Mouse (Mus musculus) Patski (cell line): ENCODE data around the gene Cpsf4. TPM values are rescaled to one million over a fixed set of nuclear protein-coding genes. Genes with fewer than 3 reads are reported as not detected.

Experiments
- ATAC-seq: fragments of 100-300 bp; one replicate; pipeline ENCODE4 v1.8.0; 2021
- CTCF ChIA-PET: fragments of 350-600 bp; sonication (Branson Sonifier 250); formaldehyde crosslinking; loops from one replicate; lab custom pipeline; 2022; ENCODE audit warnings: inconsistent platforms; lab: Charles Lee
- POLR2A ChIA-PET: fragments of 350-600 bp; sonication (Branson Sonifier 250); formaldehyde crosslinking; loops from one replicate; lab custom pipeline; 2022; ENCODE audit warnings: antibody characterized with exemption, inconsistent platforms; lab: Charles Lee
- DNase-seq: peaks from one replicate; pipeline ENCODE4 v3.0.0-alpha.2; 2011; ENCODE audit warnings: low read depth, low spot score
- H3K27me3 ChIP-seq: fragments of 371-371 bp; one replicate; pipeline ENCODE4 v1.5.1; 2021
- CTCF ChIP-seq: fragments of 100-300 bp; IDR thresholded peaks from one replicate; pipeline ENCODE4 v1.5.1; 2021
- in situ Hi-C: fragments of 300-500 bp; cut with MboI; formaldehyde crosslinking; loops from 3 replicates; pipeline ENCODE4 v1.11.1; 2018; ENCODE audit warnings: low pct_unique_long_range_greater_than_20kb, mixed read lengths
- polyA plus RNA-seq: library from polyadenylated mRNA; unstranded; gene quantifications from one replicate; pipeline ENCODE4 v1.2.3, GENCODE M21; 2021

Cpsf4 gene
- polyA plus RNA-seq, 1 experiment from 2014 or later = 33.9 TPM

GRCm38 (mm10) chr5:145165184-145165583 lies 1.8 kb upstream of the Cpsf4 start:
- ChIA-PET CTCF (no interaction called here), POLR2A (no interaction called here)
- no peak for TF ChIP-seq CTCF
- no peak for DNase-seq
- H3K27me3 ChIP-seq = no peaks in the 10 kb centered on the region
- in situ Hi-C loops = no loop called here
- no peak for ATAC-seq

- H3K27me3 ChIP-seq = no peaks in the 10 kb centered on the region
- in situ Hi-C loops = no loop called here
- DNase-seq (no peak), ATAC-seq (no peak)
- ChIA-PET POLR2A (interaction anchor here (0.6 to 1.2 kb wide), 4 partner anchors 15 to 1061 kb away, joined by 3 to 5 read pairs (median 4); no protein-coding TSS in a partner anchor), CTCF (interaction anchor here (1.2 to 2.4 kb wide), 3 partner anchors 9 to 23 kb away, joined by 3 to 8 read pairs (median 5); no protein-coding TSS in a partner anchor)
- TF ChIP-seq CTCF = no peak
These were observed 271 bp downstream of the Cpsf4 start for GRCm38 (mm10) chr5:145167306-145167661.

GRCm38 (mm10) chr5:145178461-145178980 lies 11.5 kb downstream of the Cpsf4 start:
- TF ChIP-seq CTCF = no peak
- ChIA-PET POLR2A (no interaction called here), CTCF (interaction anchor here (2.5 kb wide), 1 partner anchor 11 kb away, joined by 9 read pairs; no protein-coding TSS in a partner anchor)
- DNase-seq = no peak
- in situ Hi-C loops = no loop called here
- no peaks in the 10 kb centered on the region for H3K27me3 ChIP-seq
- no peak for ATAC-seq

- no peaks in the 10 kb centered on the region for H3K27me3 ChIP-seq
- no peak for ATAC-seq
- in situ Hi-C loops = no loop called here
- CTCF ChIA-PET = interaction anchor here (2.6 kb wide), 1 partner anchor 17 kb away, joined by 8 read pairs; the partner anchor contains the start of genes Cpsf4 and Ptcd1
- no peak for TF ChIP-seq CTCF
- POLR2A ChIA-PET = interaction anchor here (1.0 kb wide), 1 partner anchor 13 kb away, joined by 3 read pairs; no protein-coding TSS in a partner anchor
- DNase-seq = no peak
These were observed 18.2 kb downstream of the Cpsf4 start for GRCm38 (mm10) chr5:145185244-145185643.

DNA sequence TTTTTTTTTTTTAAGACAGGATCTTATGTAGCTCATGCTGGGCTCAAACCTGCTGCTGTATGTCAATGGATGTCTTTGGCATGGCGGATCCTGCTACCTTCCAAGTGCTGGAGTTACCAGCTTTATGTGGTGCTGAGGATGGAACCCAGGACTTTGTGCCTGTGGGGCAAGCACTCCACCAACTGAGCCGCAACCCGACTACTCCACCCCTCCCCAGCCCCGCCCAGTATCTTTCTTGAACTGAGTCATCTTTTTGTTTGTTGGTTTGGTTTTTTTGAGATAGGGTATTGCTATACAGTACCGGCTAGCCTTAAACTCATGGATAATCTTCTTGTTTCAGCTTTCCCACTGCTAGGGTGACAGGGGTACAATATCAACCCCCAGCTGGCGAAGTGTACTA lies 22.4 kb downstream of the Cpsf4 start:
- in situ Hi-C loops = no loop called here
- DNase-seq = no peak
- H3K27me3 ChIP-seq = no peaks in the 10 kb centered on the region
- TF ChIP-seq CTCF = no peak
- ChIA-PET POLR2A (interaction anchor here (0.6 to 1.5 kb wide), 6 partner anchors 9 to 74 kb away, joined by 3 to 6 read pairs (median 3); partner anchors contain the start of gene Zkscan5), CTCF (interaction anchor here (0.7 to 3.2 kb wide), 5 partner anchors 9 to 22 kb away, joined by 3 to 9 read pairs (median 3); partner anchors contain the start of genes Cpsf4 and Ptcd1)
- no peak for ATAC-seq

DNA sequence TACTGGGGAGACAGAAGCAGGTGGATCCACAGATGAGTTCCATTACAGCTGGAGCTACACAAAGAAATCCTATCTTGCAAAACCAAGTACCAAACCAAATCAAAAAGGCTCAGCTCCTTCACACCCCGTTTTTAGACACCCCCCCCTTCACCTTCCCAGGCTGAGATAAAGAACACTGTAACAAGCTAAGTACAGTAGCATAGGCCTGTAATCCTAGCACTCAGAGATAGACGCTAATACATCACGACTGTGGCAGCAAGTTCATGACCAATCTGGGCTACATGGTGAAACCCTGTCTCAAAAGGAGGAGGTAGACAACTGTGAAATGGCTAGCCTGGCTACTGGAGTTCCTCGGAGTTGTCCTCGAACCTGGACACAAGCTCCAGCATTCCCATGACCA lies 23.4 kb downstream of the Cpsf4 start:
- no peaks in the 10 kb centered on the region for H3K27me3 ChIP-seq
- ChIA-PET CTCF (interaction anchor here (1.4 to 3.2 kb wide), 4 partner anchors 10 to 23 kb away, joined by 3 to 9 read pairs (median 5); partner anchors contain the start of genes Cpsf4, Ptcd1 and Zkscan14), POLR2A (interaction anchor here (0.6 to 1.5 kb wide), 4 partner anchors 10 to 1110 kb away, joined by 3 to 7 read pairs (median 4); partner anchors contain the start of gene Zkscan5)
- ATAC-seq (no peak), DNase-seq (no peak)
- no peak for TF ChIP-seq CTCF
- in situ Hi-C loops = no loop called here

- TF ChIP-seq CTCF = no peak
- ATAC-seq = peak; percentile 73
- no peaks in the 10 kb centered on the region for H3K27me3 ChIP-seq
- ChIA-PET CTCF (interaction anchor here (1.4 to 3.2 kb wide), 4 partner anchors 10 to 24 kb away, joined by 3 to 9 read pairs (median 5); partner anchors contain the start of genes Cpsf4, Ptcd1 and Zkscan14), POLR2A (interaction anchor here (0.6 to 1.5 kb wide), 3 partner anchors 14 to 1109 kb away, joined by 3 to 7 read pairs (median 6); partner anchors contain the start of gene Zkscan5)
- in situ Hi-C loops = no loop called here
- peak; percentile 38 for DNase-seq
These were observed 24.1 kb downstream of the Cpsf4 start for GRCm38 (mm10) chr5:145190875-145191798.

- in situ Hi-C loops = no loop called here
- no peaks in the 10 kb centered on the region for H3K27me3 ChIP-seq
- POLR2A ChIA-PET = no interaction called here
- DNase-seq = no peak
- CTCF ChIA-PET = no interaction called here
- ATAC-seq = no peak
- no peak for TF ChIP-seq CTCF
These were observed 24.9 kb downstream of the Cpsf4 start, which contains the start of gene Atp5j2 for GRCm38 (mm10) chr5:145191962-145192361. TSS of gene Atp5j2 (minus strand) at chr5:145192062.

DNA sequence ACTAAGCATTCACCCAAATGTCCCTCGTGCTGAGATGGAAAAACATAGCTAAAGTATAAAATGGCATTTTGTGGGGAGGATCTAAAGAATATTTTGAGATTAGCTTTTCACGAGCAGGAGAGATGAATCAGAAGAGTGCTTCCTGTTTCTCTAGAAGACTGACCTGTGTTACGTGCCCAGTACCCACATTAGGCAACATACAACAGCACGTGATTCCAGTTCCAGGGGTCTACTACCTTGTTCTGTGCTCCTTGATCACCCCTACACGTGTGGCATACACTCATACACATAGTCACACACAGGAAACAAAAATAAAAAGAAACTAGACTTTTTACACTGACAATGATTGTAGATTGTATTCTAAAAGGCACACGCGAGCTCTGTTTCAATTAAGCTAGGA lies 33.4 kb downstream of the Cpsf4 start:
- no peaks in the 10 kb centered on the region for H3K27me3 ChIP-seq
- no peak for TF ChIP-seq CTCF
- DNase-seq = no peak
- ChIA-PET CTCF (interaction anchor here (1.1 to 1.7 kb wide), 3 partner anchors 10 to 13 kb away, joined by 3 to 5 read pairs (median 3); no protein-coding TSS in a partner anchor), POLR2A (interaction anchor here (1.3 to 1.5 kb wide), 2 partner anchors 10 to 31 kb away, joined by 3 read pairs; partner anchors contain the start of gene Zfp655)
- in situ Hi-C loops = no loop called here
- ATAC-seq = no peak

DNA sequence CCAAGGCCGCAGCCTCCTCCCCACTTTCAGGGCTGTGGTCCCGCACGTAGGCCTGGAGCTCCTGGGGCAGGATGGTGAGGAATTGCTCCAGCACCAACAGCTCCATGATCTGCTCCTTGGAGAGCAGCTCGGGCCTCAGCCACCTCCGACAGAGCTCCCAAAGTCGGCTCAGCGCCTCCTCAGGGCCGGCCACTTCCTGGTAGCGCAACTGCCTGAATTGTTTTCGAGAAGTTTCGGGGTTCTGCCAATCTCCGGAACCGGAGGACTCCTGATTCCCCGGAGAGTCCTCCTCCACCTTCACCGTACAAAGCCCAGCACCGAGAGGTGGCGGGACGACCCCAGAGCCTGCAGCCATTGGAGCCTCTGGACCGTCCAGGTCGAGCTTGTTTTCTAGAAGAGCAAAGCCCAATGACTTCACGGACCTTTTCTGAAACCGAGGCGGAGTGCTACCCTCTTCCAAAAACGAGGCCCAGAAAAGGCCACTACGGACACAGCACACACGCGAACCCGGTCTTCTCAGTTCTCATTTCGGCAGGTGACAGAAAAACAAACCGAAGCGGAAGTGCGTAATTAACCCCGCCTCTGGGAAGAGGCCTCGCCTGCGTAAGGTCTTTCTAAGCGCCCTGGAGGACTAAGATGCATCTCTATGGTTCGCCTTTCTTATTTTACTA lies 34.4 kb downstream of the Cpsf4 start, which contains the start of gene Zkscan14:
Zkscan14 (minus strand) TSS at position 548 of the 671 bp plus-strand sequence.
- no peaks in the 10 kb centered on the region for H3K27me3 ChIP-seq
- CTCF ChIA-PET = interaction anchor here (1.1 to 1.7 kb wide), 2 partner anchors 11 to 12 kb away, joined by 3 to 5 read pairs; no protein-coding TSS in a partner anchor
- POLR2A ChIA-PET = interaction anchor here (1.5 kb wide), 1 partner anchor 11 kb away, joined by 3 read pairs; no protein-coding TSS in a partner anchor
- ATAC-seq = no peak
- DNase-seq = peak; percentile 47
- in situ Hi-C loops = no loop called here
- TF ChIP-seq CTCF = no peak
